Mouse (Mus musculus) olfactory bulb, adult 2 months (tissue): ENCODE data around the gene Pcdh19.

Source experiments
- CTCF ChIP-seq: fragments of 200-500 bp; IDR thresholded peaks from 2 replicates; pipeline ENCODE4 v1.5.1; 2012; ENCODE audit warnings: low read depth, mild to moderate bottlenecking, low read length, moderate library complexity; ENCODE audit not compliant: insufficient read depth
- POLR2A ChIP-seq: fragments of 200-500 bp; IDR thresholded peaks from 2 replicates; pipeline ENCODE4 v1.6.1; 2012; ENCODE audit warnings: mild to moderate bottlenecking, low read depth, low read length, moderate library complexity; ENCODE audit not compliant: insufficient read depth

- no peak for TF ChIP-seq CTCF
- TF ChIP-seq POLR2A = no peak
These were observed 21.8 kb upstream of the Pcdh19 start for GRCm38 (mm10) chrX:133710621-133711020.
